Mouse (Mus musculus) heart, embryonic 11.5 days (tissue): ENCODE results near the gene Rev3l. TPM values are rescaled to one million over a fixed set of nuclear protein-coding genes. Genes with fewer than 3 reads are reported as not detected.

Experiments
- ATAC-seq: fragments of 200-750 bp; cut with Nextera tagmentation; replicated peaks from 2 replicates; pipeline ENCODE4 v1.8.0; 2017; ENCODE audit warnings: moderate library complexity; ENCODE audit not compliant: insufficient number of reproducible peaks, low FRiP score, low TSS enrichment
- H3K27ac ChIP-seq: fragments of 300-500 bp; sonication (generic); 2 replicates; pipeline ENCODE4 v1.5.1; 2014; ENCODE audit warnings: mild to moderate bottlenecking, low read depth, low read length
- H3K27me3 ChIP-seq: fragments of 300-500 bp; sonication (generic); 2 replicates; pipeline ENCODE4 v1.6.1; 2014; ENCODE audit warnings: mild to moderate bottlenecking, low read length, mixed read lengths; ENCODE audit not compliant: control insufficient read depth, insufficient read depth
- H3K36me3 ChIP-seq: fragments of 300-500 bp; sonication (generic); 2 replicates; pipeline ENCODE4 v1.6.1; 2014; ENCODE audit warnings: mild to moderate bottlenecking, low read length, moderate library complexity, mixed read lengths; ENCODE audit not compliant: control insufficient read depth, insufficient read depth
- H3K4me1 ChIP-seq: fragments of 300-500 bp; sonication (generic); 2 replicates; pipeline ENCODE4 v1.6.1; 2014; ENCODE audit warnings: low read length; ENCODE audit not compliant: control insufficient read depth, insufficient read depth
- H3K4me2 ChIP-seq: fragments of 300-500 bp; sonication (generic); 2 replicates; pipeline ENCODE4 v1.6.1; 2014; ENCODE audit warnings: mild to moderate bottlenecking, moderate library complexity
- H3K4me3 ChIP-seq: fragments of 300-500 bp; sonication (generic); 2 replicates; pipeline ENCODE4 v1.5.1; 2014; ENCODE audit warnings: low read depth, low read length
- H3K9ac ChIP-seq: fragments of 300-500 bp; sonication (generic); 2 replicates; pipeline ENCODE4 v1.6.1; 2014; ENCODE audit warnings: mild to moderate bottlenecking, low read depth, low read length, moderate library complexity
- H3K9me3 ChIP-seq: fragments of 300-500 bp; sonication (generic); replicated peaks from 2 replicates; pipeline ENCODE4 v1.6.1; 2016; ENCODE audit warnings: low read length; ENCODE audit not compliant: control insufficient read depth
- WGBS: fragments of 180-500 bp; shearing (Covaris S2); extraction: QIAGEN DNeasy Blood & Tissue Kit; methylation state at CpG from one replicate; pipeline ENCODE4 v1.1.7; 2014; ENCODE audit not compliant: insufficient replicate concordance; 5-methylcytosine and 5-hydroxymethylcytosine counted together
- polyA plus RNA-seq: library from polyadenylated mRNA; unstranded; fragments of >200 nt; fragmentation: Nextera tagmentation; extraction: Ambion mirVana; gene quantifications from 2 replicates; pipeline ENCODE4 v1.2.1, GENCODE M21; 2014

The Rev3l gene
- polyA plus RNA-seq, 1 experiment from 2014 or later: 17.2 TPM

GRCm38 (mm10) chr10:39865509-39865908 lies 133.6 kb downstream of the Rev3l start:
- no peak overlapping the region for H3K4me2 ChIP-seq
- no peak overlapping the region for H3K4me3 ChIP-seq
- no peak overlapping the region for H3K27ac ChIP-seq
- WGBS: 45% methylated on average over 2 of the region's 2 CpGs
- H3K9ac ChIP-seq: no peak overlapping the region
- H3K4me1 ChIP-seq: peaks cover 4% of the 10 kb centered on the region
- H3K36me3 ChIP-seq: peaks cover 29% of the 10 kb centered on the region
- no peaks in the 10 kb centered on the region for H3K9me3 ChIP-seq
- no peak for ATAC-seq
- no peaks in the 10 kb centered on the region for H3K27me3 ChIP-seq

- ATAC-seq: no peak
- H3K4me2 ChIP-seq: no peak overlapping the region
Observed at GRCm38 (mm10) chr10:39888621-39889020, 156.7 kb downstream of the Rev3l start.

GRCm38 (mm10) chr10:39893702-39894697 lies 162.1 kb downstream of the Rev3l start:
- Histone ChIP-seq H3K27ac (no peak overlapping the region), H3K4me2 (no peak overlapping the region; the same call in 1 of the 2 replicates), H3K9ac (no peak overlapping the region), H3K4me3 (no peak overlapping the region), H3K27me3 (no peaks in the 10 kb centered on the region), H3K36me3 (no peaks in the 10 kb centered on the region), H3K4me1 (peaks cover 5% of the 10 kb centered on the region; the same call in 1 of the 2 replicates), H3K9me3 (no peaks in the 10 kb centered on the region)
- 65% methylated on average over 11 of the region's 11 CpGs for WGBS
- 0 out of 2 replicates have a peak, but pooled peaks have one; percentile 50 for ATAC-seq

More at GRCm38 (mm10) chr10:39888621-39889020, 156.7 kb downstream of the Rev3l start:
- Histone ChIP-seq H3K36me3 (no peaks in the 10 kb centered on the region), H3K27me3 (no peaks in the 10 kb centered on the region), H3K9ac (no peak overlapping the region), H3K9me3 (no peaks in the 10 kb centered on the region), H3K27ac (no peak overlapping the region), H3K4me1 (no peaks in the 10 kb centered on the region), H3K4me3 (no peak overlapping the region)
- 58% methylated on average over 3 of the region's 3 CpGs for WGBS

GRCm38 (mm10) chr10:39896503-39896902 lies 164.6 kb downstream of the Rev3l start:
- no peak for ATAC-seq
- no peaks in the 10 kb centered on the region for H3K36me3 ChIP-seq
- no peak overlapping the region for H3K27ac ChIP-seq
- H3K4me3 ChIP-seq: no peak overlapping the region
- no peak overlapping the region for H3K4me2 ChIP-seq
- H3K9ac ChIP-seq: no peak overlapping the region
- H3K27me3 ChIP-seq: no peaks in the 10 kb centered on the region
- WGBS: 79% methylated on average over 5 of the region's 5 CpGs
- H3K9me3 ChIP-seq: no peaks in the 10 kb centered on the region
- H3K4me1 ChIP-seq: peaks cover 5% of the 10 kb centered on the region; the same call in 1 of the 2 replicates

- Histone ChIP-seq H3K4me1 (peaks cover 5% of the 10 kb centered on the region; the same call in 1 of the 2 replicates), H3K9ac (peak within 1 kb of the TSS; percentile 97), H3K4me3 (peak within 1 kb of the TSS; percentile 75), H3K27me3 (no peaks in the 10 kb centered on the region), H3K27ac (peak within 1 kb of the TSS; percentile 83), H3K36me3 (no peaks in the 10 kb centered on the region), H3K4me2 (peak within 1 kb of the TSS; percentile 68), H3K9me3 (no peaks in the 10 kb centered on the region)
- under 1% methylated on average over 41 of the region's 41 CpGs for WGBS
- ATAC-seq: peak; percentile 94
Observed at GRCm38 (mm10) chr10:39898874-39899371, 167.0 kb downstream of the Rev3l start, which contains the start of gene Mfsd4b4. TSS of gene Mfsd4b4 (minus strand) at chr10:39899238.

GRCm38 (mm10) chr10:39904191-39904590 lies 172.3 kb downstream of the Rev3l start:
- Histone ChIP-seq H3K27me3 (no peaks in the 10 kb centered on the region), H3K27ac (no peak overlapping the region), H3K4me1 (no peaks in the 10 kb centered on the region; the same call in 1 of the 2 replicates), H3K36me3 (no peaks in the 10 kb centered on the region), H3K4me2 (no peak overlapping the region), H3K9ac (no peak overlapping the region), H3K4me3 (no peak overlapping the region), H3K9me3 (no peaks in the 10 kb centered on the region)
- ATAC-seq: no peak
- WGBS: 69% methylated on average over 3 of the region's 3 CpGs

GRCm38 (mm10) chr10:39906799-39907658 lies 175.1 kb downstream of the Rev3l start:
- Histone ChIP-seq H3K27me3 (no peaks in the 10 kb centered on the region), H3K4me2 (no peak overlapping the region), H3K4me3 (no peak overlapping the region), H3K27ac (no peak overlapping the region), H3K9ac (no peak overlapping the region), H3K4me1 (no peaks in the 10 kb centered on the region), H3K9me3 (no peaks in the 10 kb centered on the region), H3K36me3 (no peaks in the 10 kb centered on the region)
- 66% methylated on average over 10 of the region's 10 CpGs for WGBS
- no peak for ATAC-seq
